Mouse (Mus musculus) layer of hippocampus, postnatal 25 days (tissue): ENCODE results near the gene Slco4c1. TPM values are rescaled to one million over a fixed set of nuclear protein-coding genes. Genes with fewer than 3 reads are reported as not detected.
A peak's percentile ranks its signal among the peaks of the same experiment; 100 is the strongest.

ENCODE experiments used
- DNase-seq, 2 experiments: peaks; one replicate each; pipeline ENCODE4 v3.0.0; 2022; ENCODE audit warnings: mixed read lengths in 2 of 2, low spot score in 1 of 2; ENCODE audit errors: extremely low spot score in 1 of 2
- total RNA-seq, 2 experiments: library from RNA; stranded (reverse); gene quantifications; 2 replicates each; pipeline ENCODE4 v1.2.3; 2021

The Slco4c1 gene
- total RNA-seq, 2 experiments from 2014 or later: 1.4 to 1.7 TPM

DNA sequence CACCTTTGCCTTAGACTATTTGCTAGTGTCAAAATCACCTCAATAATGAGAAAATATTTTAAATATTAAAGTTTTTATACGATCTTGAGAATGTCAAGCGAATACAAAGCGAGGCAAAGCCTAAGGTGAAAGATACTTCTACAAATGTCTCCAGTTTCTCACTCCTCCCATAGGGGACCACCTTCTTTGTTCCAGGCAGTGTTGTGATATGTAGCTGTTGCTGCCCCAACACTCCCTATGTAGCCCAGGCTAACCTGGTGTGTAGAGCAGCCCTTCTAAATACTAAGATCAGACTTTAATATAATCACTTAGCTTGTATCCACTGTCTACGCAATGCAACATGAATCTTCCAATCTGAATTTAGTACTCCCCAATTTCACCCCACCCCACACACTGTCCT is 97.8 kb downstream of the Slco4c1 start:
- DNase-seq: no peak

DNA sequence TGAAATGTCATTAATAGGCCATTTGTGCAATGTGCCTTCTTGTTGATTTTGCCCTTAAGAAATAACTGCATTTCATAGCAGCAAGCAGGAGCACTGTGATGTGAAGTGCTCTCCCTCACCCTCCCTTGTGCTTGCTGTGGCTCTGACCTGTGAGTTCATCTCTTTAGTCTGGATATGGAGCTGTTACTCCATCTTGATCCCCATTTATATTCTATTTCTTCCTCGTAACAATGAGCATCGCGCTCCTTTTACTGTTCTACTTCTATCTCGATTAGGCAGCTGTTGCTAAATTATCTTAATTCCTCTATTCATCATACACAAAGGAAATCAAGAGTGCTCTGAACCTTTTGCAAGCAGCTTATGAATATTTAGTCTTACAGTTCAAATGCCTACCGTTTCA is 98.3 kb downstream of the Slco4c1 start:
- no peak for DNase-seq

DNA sequence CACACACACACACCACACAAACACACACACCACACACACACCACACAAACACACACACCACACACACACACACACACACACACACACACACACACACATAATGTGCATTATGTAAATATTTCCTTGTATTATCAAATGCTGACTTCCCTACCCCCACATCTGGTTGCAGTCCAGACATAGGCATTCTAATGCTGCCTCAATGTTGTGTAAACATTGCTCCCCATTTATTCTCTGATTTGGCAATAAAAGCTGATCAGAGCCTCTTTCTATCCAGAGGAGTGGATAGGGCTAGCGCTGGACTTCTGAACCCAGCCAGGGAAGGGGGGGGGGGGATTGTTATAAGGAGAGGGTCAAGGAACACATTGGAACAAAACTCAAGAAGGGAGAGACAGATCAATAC is 101.7 kb downstream of the Slco4c1 start:
- DNase-seq: no peak

DNA sequence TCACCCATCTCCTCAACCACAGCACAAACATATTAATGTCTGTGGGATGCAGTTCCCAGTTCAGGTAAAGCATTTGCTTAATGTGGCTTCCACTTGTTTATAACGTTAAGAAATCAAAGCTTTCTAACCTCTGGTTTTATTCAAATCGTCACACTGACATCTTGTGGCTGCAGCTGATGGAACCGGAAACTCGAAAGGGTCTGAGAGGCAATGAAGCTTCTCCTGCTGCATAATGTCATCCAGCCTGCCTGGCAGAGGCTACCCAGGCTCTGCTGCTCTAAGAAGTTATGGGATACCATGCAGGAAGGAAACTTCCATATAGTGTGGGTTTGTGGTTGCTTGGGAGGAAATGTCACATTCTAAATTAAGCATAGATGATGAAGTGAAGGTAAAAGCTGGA is 103.7 kb downstream of the Slco4c1 start:
- DNase-seq: peak; percentile 23 to 33

DNA sequence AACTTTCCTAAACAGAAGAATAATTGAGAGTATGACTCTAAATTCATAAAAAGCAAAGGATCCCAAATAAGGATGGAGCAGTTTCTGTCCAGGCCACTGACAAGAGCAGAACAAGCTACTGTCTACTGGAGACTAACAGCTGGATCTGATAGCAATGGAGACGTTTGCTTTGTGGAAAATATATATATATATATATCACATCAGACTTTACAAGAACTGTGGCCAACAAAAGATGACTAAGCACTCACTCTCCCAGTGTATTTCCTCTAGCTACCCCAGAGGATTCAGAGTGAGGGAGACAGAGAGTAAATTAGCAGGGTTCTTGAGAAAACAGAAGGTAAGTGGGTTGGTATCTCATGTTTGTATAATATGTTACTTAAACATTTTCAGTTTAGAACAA is 105.4 kb downstream of the Slco4c1 start:
- DNase-seq: no peak
